Mouse (Mus musculus) liver, embryonic 16.5 days (tissue): ENCODE results near the gene Rfx1. TPM values are rescaled to one million over a fixed set of nuclear protein-coding genes. Genes with fewer than 3 reads are reported as not detected.

Source experiments
- ATAC-seq: fragments of 200-750 bp; cut with Nextera tagmentation; 2 replicates; pipeline ENCODE4 v1.8.0; 2017; ENCODE audit warnings: low read depth, mild to moderate bottlenecking, moderate number of reproducible peaks, moderate library complexity
- H3K27ac ChIP-seq: fragments of 300-500 bp; sonication (generic); 2 replicates; pipeline ENCODE4 v1.5.1; 2014; ENCODE audit warnings: mild to moderate bottlenecking, low read length
- H3K27me3 ChIP-seq: fragments of 300-500 bp; sonication (generic); 2 replicates; pipeline ENCODE4 v1.6.1; 2014; ENCODE audit warnings: low read depth, low read length, mixed read lengths; ENCODE audit not compliant: control insufficient read depth, insufficient read depth
- H3K36me3 ChIP-seq: fragments of 300-500 bp; sonication (generic); 2 replicates; pipeline ENCODE4 v1.6.1; 2014; ENCODE audit warnings: mild to moderate bottlenecking; ENCODE audit not compliant: control insufficient read depth, insufficient read depth
- H3K4me1 ChIP-seq: fragments of 300-500 bp; sonication (generic); 2 replicates; pipeline ENCODE4 v1.6.1; 2014; ENCODE audit warnings: low read depth, low read length, mixed read lengths; ENCODE audit not compliant: control insufficient read depth
- H3K4me2 ChIP-seq: fragments of 300-500 bp; sonication (generic); 2 replicates; pipeline ENCODE4 v1.6.1; 2014; ENCODE audit warnings: low read depth, low read length, mixed read lengths
- H3K4me3 ChIP-seq: fragments of 300-500 bp; sonication (generic); 2 replicates; pipeline ENCODE4 v1.5.1; 2014; ENCODE audit warnings: low read depth, mild to moderate bottlenecking, low read length
- H3K9ac ChIP-seq: fragments of 300-500 bp; sonication (generic); 2 replicates; pipeline ENCODE4 v1.6.1; 2014; ENCODE audit warnings: low read depth, low read length
- H3K9me3 ChIP-seq: fragments of 300-500 bp; sonication (generic); replicated peaks from 2 replicates; pipeline ENCODE4 v1.6.1; 2016; ENCODE audit warnings: low read length; ENCODE audit not compliant: control insufficient read depth
- WGBS: fragments of 180-500 bp; shearing (Covaris S2); extraction: QIAGEN DNeasy Blood & Tissue Kit; methylation state at CpG from one replicate; pipeline ENCODE4 v1.1.7; 2014; ENCODE audit not compliant: insufficient replicate concordance; 5-methylcytosine and 5-hydroxymethylcytosine counted together
- polyA plus RNA-seq: library from polyadenylated mRNA; unstranded; fragments of >200 nt; fragmentation: Nextera tagmentation; extraction: Ambion mirVana; gene quantifications from 2 replicates; pipeline ENCODE4 v1.2.1, GENCODE M21; 2015

Rfx1 gene
- polyA plus RNA-seq, 1 experiment from 2014 or later, result 2.7 TPM

- H3K9ac ChIP-seq, result peak overlapping the region; percentile 91
- H3K4me2 ChIP-seq, result peak overlapping the region; percentile 98
- H3K36me3 ChIP-seq, result no peaks in the 10 kb centered on the region
- H3K9me3 ChIP-seq, result no peaks in the 10 kb centered on the region
- under 1% methylated on average over 57 of the region's 58 CpGs for WGBS
- H3K4me1 ChIP-seq, result peaks cover 30% of the 10 kb centered on the region
- H3K4me3 ChIP-seq, result peak overlapping the region; percentile 99
- ATAC-seq, result peak; percentile 65
- peak overlapping the region; percentile 99 for H3K27ac ChIP-seq
- no peaks in the 10 kb centered on the region for H3K27me3 ChIP-seq
These were observed 476 bp downstream of the Rfx1 start for GRCm38 (mm10) chr8:84067047-84067573.

- Histone ChIP-seq H3K4me2 (peak overlapping the region; percentile 98), H3K4me3 (peak overlapping the region; percentile 99), H3K27ac (peak overlapping the region; percentile 43; the same call in 1 of the 2 replicates), H3K36me3 (no peaks in the 10 kb centered on the region), H3K4me1 (peaks cover 30% of the 10 kb centered on the region), H3K9me3 (no peaks in the 10 kb centered on the region), H3K9ac (peak overlapping the region; percentile 33; the same call in 1 of the 2 replicates), H3K27me3 (no peaks in the 10 kb centered on the region)
- 68% methylated on average over 7 of the region's 7 CpGs for WGBS
- ATAC-seq, result no peak
These were observed 1.3 kb downstream of the Rfx1 start for GRCm38 (mm10) chr8:84067911-84068310.

- no peaks in the 10 kb centered on the region for H3K27me3 ChIP-seq
- no peak for ATAC-seq
- no peaks in the 10 kb centered on the region for H3K36me3 ChIP-seq
- H3K9ac ChIP-seq, result no peak overlapping the region
- 37% methylated on average over 12 of the region's 12 CpGs for WGBS
- H3K27ac ChIP-seq, result no peak overlapping the region; the same call in 1 of the 2 replicates
- H3K4me2 ChIP-seq, result no peak overlapping the region
- H3K4me1 ChIP-seq, result peaks cover 30% of the 10 kb centered on the region
- H3K4me3 ChIP-seq, result no peak overlapping the region
- H3K9me3 ChIP-seq, result no peaks in the 10 kb centered on the region
These were observed 1.8 kb downstream of the Rfx1 start for GRCm38 (mm10) chr8:84068316-84069035.

DNA sequence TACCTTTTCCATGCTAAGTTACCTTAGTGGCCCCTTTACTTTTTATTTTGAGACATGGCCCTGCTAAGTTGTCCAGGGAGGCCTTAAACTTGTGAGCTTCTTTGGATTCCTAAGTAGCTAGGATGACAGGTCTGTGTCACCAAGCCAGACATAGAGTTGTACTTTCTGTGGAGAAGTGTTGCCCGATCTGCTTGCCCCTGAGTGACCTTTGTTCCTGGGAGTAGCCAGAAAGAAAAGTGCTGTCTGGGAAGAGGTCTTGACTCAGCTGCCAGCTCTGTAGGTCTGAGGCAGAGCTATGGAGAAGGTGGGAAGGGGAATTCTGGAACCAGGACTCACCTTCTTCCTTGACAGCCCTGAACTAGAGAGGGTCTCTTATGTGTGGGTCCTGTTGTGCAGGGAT lies 2.5 kb downstream of the Rfx1 start:
- Histone ChIP-seq H3K27ac (no peak overlapping the region), H3K9me3 (no peaks in the 10 kb centered on the region), H3K4me3 (no peak overlapping the region), H3K9ac (no peak overlapping the region), H3K4me2 (no peak overlapping the region), H3K4me1 (peaks cover 28% of the 10 kb centered on the region), H3K27me3 (no peaks in the 10 kb centered on the region), H3K36me3 (no peaks in the 10 kb centered on the region)
- no peak for ATAC-seq
- WGBS, result 44% methylated on average over 1 of the region's 1 CpGs

DNA sequence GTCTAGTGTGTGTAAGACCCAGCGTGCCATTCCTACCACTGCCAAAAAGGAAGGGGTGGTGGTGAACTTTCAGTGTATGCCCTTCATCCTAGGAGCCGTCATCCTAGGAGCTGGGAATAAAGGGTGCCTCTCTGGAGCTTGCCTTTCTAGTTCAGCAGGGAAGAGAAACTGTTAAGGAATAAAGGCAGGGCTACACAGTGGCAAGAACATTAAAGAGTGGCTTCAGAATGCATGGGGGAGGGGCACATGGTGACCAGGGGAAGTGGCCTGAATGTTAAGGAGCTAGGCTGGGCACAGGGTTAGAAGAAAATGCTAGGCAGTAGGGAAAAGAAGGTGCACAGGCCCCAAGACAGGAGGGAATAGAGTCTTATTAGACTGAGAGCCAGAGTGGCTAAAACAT lies 3.1 kb downstream of the Rfx1 start:
- Histone ChIP-seq H3K4me2 (no peak overlapping the region), H3K27ac (no peak overlapping the region), H3K4me3 (no peak overlapping the region), H3K27me3 (no peaks in the 10 kb centered on the region), H3K9me3 (no peaks in the 10 kb centered on the region), H3K36me3 (no peaks in the 10 kb centered on the region), H3K9ac (no peak overlapping the region), H3K4me1 (peaks cover 28% of the 10 kb centered on the region)
- WGBS, result 74% methylated on average over 2 of the region's 2 CpGs
- no peak for ATAC-seq

GRCm38 (mm10) chr8:84070241-84070640 lies 3.6 kb downstream of the Rfx1 start:
- H3K4me2 ChIP-seq, result no peak overlapping the region
- no peak for ATAC-seq
- H3K27me3 ChIP-seq, result no peaks in the 10 kb centered on the region
- no peaks in the 10 kb centered on the region for H3K9me3 ChIP-seq
- H3K9ac ChIP-seq, result no peak overlapping the region
- no peak overlapping the region for H3K4me3 ChIP-seq
- H3K27ac ChIP-seq, result no peak overlapping the region
- WGBS, result 58% methylated on average over 5 of the region's 5 CpGs
- peaks cover 27% of the 10 kb centered on the region for H3K4me1 ChIP-seq
- no peaks in the 10 kb centered on the region for H3K36me3 ChIP-seq

- Histone ChIP-seq H3K4me2 (no peak overlapping the region), H3K4me3 (no peak overlapping the region), H3K9me3 (no peaks in the 10 kb centered on the region), H3K9ac (no peak overlapping the region), H3K4me1 (peaks cover 23% of the 10 kb centered on the region), H3K36me3 (no peaks in the 10 kb centered on the region), H3K27ac (no peak overlapping the region), H3K27me3 (no peaks in the 10 kb centered on the region)
- ATAC-seq, result no peak
- 70% methylated on average over 2 of the region's 2 CpGs for WGBS
These were observed 4.0 kb downstream of the Rfx1 start for GRCm38 (mm10) chr8:84070667-84071066.

GRCm38 (mm10) chr8:84071921-84072320 lies 5.3 kb downstream of the Rfx1 start:
- H3K27me3 ChIP-seq, result no peaks in the 10 kb centered on the region
- no peaks in the 10 kb centered on the region; the same call in 1 of the 2 replicates for H3K36me3 ChIP-seq
- no peaks in the 10 kb centered on the region for H3K9me3 ChIP-seq
- no peak overlapping the region for H3K4me3 ChIP-seq
- H3K9ac ChIP-seq, result no peak overlapping the region
- H3K27ac ChIP-seq, result no peak overlapping the region
- ATAC-seq, result no peak
- peaks cover 23% of the 10 kb centered on the region for H3K4me1 ChIP-seq
- 63% methylated on average over 3 of the region's 3 CpGs for WGBS
- no peak overlapping the region for H3K4me2 ChIP-seq

DNA sequence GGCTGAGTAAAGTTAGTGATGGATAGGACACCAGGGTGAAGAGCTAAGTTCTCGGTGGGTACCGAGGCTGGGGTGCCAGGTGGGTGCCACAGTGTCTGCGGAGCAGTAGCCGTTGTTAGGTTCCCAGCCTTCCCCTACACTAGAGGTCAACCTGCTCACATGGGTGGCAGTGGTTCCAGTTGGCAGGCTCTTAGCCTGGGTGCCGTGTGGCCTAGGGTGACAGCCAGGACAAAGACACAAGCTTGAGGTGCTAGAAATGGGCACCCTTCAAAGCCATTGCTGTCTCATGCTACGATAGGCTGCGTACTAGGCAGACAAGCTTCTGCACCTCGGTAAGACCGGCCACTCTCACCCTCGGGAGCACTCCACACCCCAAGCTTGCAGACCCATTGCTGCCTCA lies 5.7 kb downstream of the Rfx1 start:
- Histone ChIP-seq H3K27me3 (no peaks in the 10 kb centered on the region), H3K4me1 (peaks cover 23% of the 10 kb centered on the region), H3K9me3 (no peaks in the 10 kb centered on the region), H3K4me3 (no peak overlapping the region), H3K9ac (no peak overlapping the region), H3K36me3 (no peaks in the 10 kb centered on the region; the same call in 1 of the 2 replicates), H3K27ac (no peak overlapping the region), H3K4me2 (no peak overlapping the region)
- ATAC-seq, result no peak
- WGBS, result 78% methylated on average over 10 of the region's 10 CpGs
